In the genomic region with DNA sequence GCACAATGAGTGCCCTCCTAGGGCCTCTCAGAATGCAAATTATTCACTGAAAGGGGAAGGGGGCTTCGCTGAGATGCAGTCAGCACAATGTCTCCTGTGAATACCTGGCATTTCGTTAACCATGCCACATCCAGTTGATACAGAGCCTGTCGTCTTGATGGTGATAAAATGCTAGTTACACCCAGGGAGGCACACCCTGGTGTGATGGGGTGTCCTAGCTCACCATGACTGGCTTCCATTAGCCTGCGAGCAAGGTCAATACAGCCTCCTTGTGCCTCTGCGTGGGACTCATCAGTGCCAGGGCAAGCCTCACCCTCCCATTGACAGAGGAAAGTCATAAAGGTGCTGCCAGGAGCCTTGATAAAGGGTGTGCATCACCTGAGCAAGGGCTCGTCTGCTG, we compare ENCODE assay signal across 27 mouse cellular contexts. TPM values are rescaled to one million over a fixed set of nuclear protein-coding genes. Genes with fewer than 3 reads are reported as not detected.
DNase-seq lines count a peak whose midpoint lies in the region; ATAC-seq and TF ChIP-seq lines count a peak whose summit lies in the region.
"Had no signal": no experiment of that assay in that cellular context is flagged by ENCODE, and none has a peak within 500 bp of the region (broad histone marks: within the 10 kb centered on the region; RNA-seq: fewer than 3 reads in every experiment).

No protein-coding gene starts in this region.

- DNase-seq in stomach, postnatal 0 days (ENCODE audit: low spot score), result no peak
- DNase-seq in liver, postnatal 0 days, result no peak
- no peak for DNase-seq in forebrain, postnatal 0 days
- DNase-seq in urinary bladder, postnatal 10 days (ENCODE audit: low spot score), result no peak
- no peak for DNase-seq in hindbrain, embryonic 11.5 days (ENCODE audit: low spot score)
- DNase-seq: adrenal gland, postnatal 25 days; cerebellum, adult 11-12 months; cerebellum, adult 9-11 months; gastrocnemius, postnatal 25 days; heart, postnatal 4 days; kidney, adult 18-20 months; layer of hippocampus, postnatal 36 days; left cerebral cortex, postnatal 4 days; right cerebral cortex, adult 18-20 months; spleen, adult 18-20 months had no signal

- TF ChIP-seq EP300 in stomach, postnatal 0 days (optimal IDR thresholded peaks at IDR 0.05), result no peak
- no peak for TF ChIP-seq EP300 in liver, postnatal 0 days (IDR thresholded peaks at IDR 0.05; ENCODE audit: low read depth)

- H3K9me3 ChIP-seq in stomach, embryonic 14.5 days (ENCODE audit: control insufficient read depth, low read depth, low read length), result no peaks in the 10 kb centered on the region
- H3K9me3 ChIP-seq in stomach, postnatal 0 days (ENCODE audit: control insufficient read depth, low read length), result no peaks in the 10 kb centered on the region
- H3K9me3 ChIP-seq in liver, embryonic 12.5 days (replicated peaks), result no peaks in the 10 kb centered on the region
- H3K9me3 ChIP-seq in liver, postnatal 0 days (ENCODE audit: low read length), result no peaks in the 10 kb centered on the region
- H3K9me3 ChIP-seq in forebrain, postnatal 0 days (ENCODE audit: low read length), result no peaks in the 10 kb centered on the region
- H3K9me3 ChIP-seq in hindbrain, embryonic 11.5 days (ENCODE audit: control insufficient read depth, low read length), result no peaks in the 10 kb centered on the region
- H3K9me3 ChIP-seq: embryonic facial prominence, embryonic 13.5 days; forebrain, embryonic 13.5 days; heart, embryonic 12.5 days; hindbrain, embryonic 15.5 days; kidney, embryonic 15.5 days; lung, embryonic 15.5 days had no signal

- H3K9ac ChIP-seq in stomach, embryonic 14.5 days (replicated peaks; ENCODE audit: low read depth, low read length), result no peak overlapping the region
- H3K9ac ChIP-seq in stomach, postnatal 0 days (ENCODE audit: low read length), result no peak overlapping the region
- H3K9ac ChIP-seq in liver, embryonic 12.5 days, result 0 out of 2 replicates have a peak overlapping the region, but pooled peaks have one; percentile 10
- H3K9ac ChIP-seq in liver, postnatal 0 days (replicated peaks), result no peak overlapping the region
- H3K9ac ChIP-seq in forebrain, postnatal 0 days, result no peak overlapping the region
- H3K9ac ChIP-seq in hindbrain, embryonic 11.5 days (ENCODE audit: low read depth, low read length), result no peak overlapping the region
- H3K9ac ChIP-seq: embryonic facial prominence, embryonic 13.5 days; forebrain, embryonic 13.5 days; heart, embryonic 12.5 days; hindbrain, embryonic 15.5 days; kidney, embryonic 15.5 days; lung, embryonic 15.5 days had no signal

- H3K4me3 ChIP-seq in stomach, embryonic 14.5 days (ENCODE audit: low read depth, low read length), result no peak overlapping the region
- no peak overlapping the region for H3K4me3 ChIP-seq in stomach, postnatal 0 days (ENCODE audit: low read depth, low read length)
- no peak overlapping the region for H3K4me3 ChIP-seq in liver, embryonic 12.5 days
- H3K4me3 ChIP-seq in liver, postnatal 0 days (ENCODE audit: low read depth, low read length), result no peak overlapping the region
- H3K4me3 ChIP-seq in forebrain, postnatal 0 days (ENCODE audit: low read depth, low read length), result no peak overlapping the region
- H3K4me3 ChIP-seq in hindbrain, embryonic 11.5 days (ENCODE audit: low read depth, low read length), result no peak overlapping the region
- H3K4me3 ChIP-seq: embryonic facial prominence, embryonic 13.5 days; forebrain, embryonic 13.5 days; heart, embryonic 12.5 days; hindbrain, embryonic 15.5 days; kidney, embryonic 15.5 days; layer of hippocampus, adult 2 months; lung, embryonic 15.5 days; myocyte had no signal

- H3K27me3 ChIP-seq in stomach, embryonic 14.5 days (ENCODE audit: control insufficient read depth, insufficient read depth, low read length), result no peaks in the 10 kb centered on the region
- H3K27me3 ChIP-seq in stomach, postnatal 0 days (ENCODE audit: control insufficient read depth, insufficient read depth, low read length), result no peaks in the 10 kb centered on the region
- H3K27me3 ChIP-seq in liver, embryonic 12.5 days (replicated peaks), result no peaks in the 10 kb centered on the region
- H3K27me3 ChIP-seq in liver, postnatal 0 days (ENCODE audit: insufficient read depth, low read length), result no peaks in the 10 kb centered on the region
- no peaks in the 10 kb centered on the region for H3K27me3 ChIP-seq in forebrain, postnatal 0 days (ENCODE audit: insufficient read depth, low read length)
- no peaks in the 10 kb centered on the region for H3K27me3 ChIP-seq in hindbrain, embryonic 11.5 days (ENCODE audit: control insufficient read depth, insufficient read depth, low read length)
- H3K27me3 ChIP-seq: embryonic facial prominence, embryonic 13.5 days; forebrain, embryonic 13.5 days; heart, embryonic 12.5 days; hindbrain, embryonic 15.5 days; kidney, embryonic 15.5 days; lung, embryonic 15.5 days had no signal

- ATAC-seq in stomach, embryonic 14.5 days (ENCODE audit: insufficient number of reproducible peaks, insufficient read depth, low FRiP score, low read depth), result peak; percentile 63; the same call in 1 of the 2 replicates
- ATAC-seq in stomach, postnatal 0 days (ENCODE audit: low FRiP score, low TSS enrichment), result no peak
- ATAC-seq in liver, embryonic 12.5 days, result peak; percentile 91
- ATAC-seq in liver, postnatal 0 days, result peak; percentile 38; the same call in 1 of the 2 replicates
- ATAC-seq in forebrain, postnatal 0 days, result no peak
- no peak for ATAC-seq in hindbrain, embryonic 11.5 days (ENCODE audit: low FRiP score)
- ATAC-seq: CD4-positive, CD25-positive, alpha-beta regulatory T cell, adult 4 months; forebrain, embryonic 13.5 days had no signal

- TF ChIP-seq CTCF in stomach, postnatal 0 days (IDR thresholded peaks at IDR 0.05; ENCODE audit: low read depth), result no peak
- no peak for TF ChIP-seq CTCF in liver, postnatal 0 days (IDR thresholded peaks at IDR 0.05; ENCODE audit: low read depth)
- no peak for TF ChIP-seq CTCF in forebrain, postnatal 0 days (IDR thresholded peaks at IDR 0.05; ENCODE audit: low read depth)

- no peaks in the 10 kb centered on the region for H3K4me1 ChIP-seq in stomach, embryonic 14.5 days (ENCODE audit: control insufficient read depth, insufficient read depth, low read length)
- H3K4me1 ChIP-seq in stomach, postnatal 0 days (replicated peaks; ENCODE audit: control insufficient read depth, insufficient read depth), result no peaks in the 10 kb centered on the region
- peaks cover 19% of the 10 kb centered on the region for H3K4me1 ChIP-seq in liver, embryonic 12.5 days
- H3K4me1 ChIP-seq in liver, postnatal 0 days (ENCODE audit: insufficient read depth), result peaks cover 3% of the 10 kb centered on the region; the same call in 1 of the 2 replicates
- no peaks in the 10 kb centered on the region for H3K4me1 ChIP-seq in forebrain, postnatal 0 days (ENCODE audit: insufficient read depth)
- 0 out of 2 replicates have a peak, but pooled peaks cover 3% of the 10 kb centered on the region for H3K4me1 ChIP-seq in hindbrain, embryonic 11.5 days (replicated peaks; ENCODE audit: control insufficient read depth, insufficient read depth, low read length)
- H3K4me1 ChIP-seq: embryonic facial prominence, embryonic 13.5 days; heart, embryonic 12.5 days; kidney, embryonic 15.5 days; lung, embryonic 15.5 days had no signal

- no peak overlapping the region for H3K4me2 ChIP-seq in stomach, embryonic 14.5 days (replicated peaks; ENCODE audit: low read depth, low read length)
- no peak overlapping the region for H3K4me2 ChIP-seq in stomach, postnatal 0 days (replicated peaks; ENCODE audit: low read depth)
- H3K4me2 ChIP-seq in liver, embryonic 12.5 days, result peak overlapping the region; percentile 36
- 0 out of 2 replicates have a peak overlapping the region, but pooled peaks have one; percentile 1 for H3K4me2 ChIP-seq in liver, postnatal 0 days (ENCODE audit: low read depth, low read length)
- no peak overlapping the region for H3K4me2 ChIP-seq in forebrain, postnatal 0 days (ENCODE audit: low read depth)
- no peak overlapping the region for H3K4me2 ChIP-seq in hindbrain, embryonic 11.5 days (replicated peaks; ENCODE audit: low read depth, low read length)
- H3K4me2 ChIP-seq: embryonic facial prominence, embryonic 13.5 days; forebrain, embryonic 13.5 days; heart, embryonic 12.5 days; hindbrain, embryonic 15.5 days; kidney, embryonic 15.5 days; lung, embryonic 15.5 days; midbrain, embryonic 11.5 days had no signal

- WGBS in stomach, embryonic 14.5 days, result 78% methylated on average over 6 of the region's 6 CpGs
- WGBS in stomach, postnatal 0 days, result 70% methylated on average over 6 of the region's 6 CpGs
- 72% methylated on average over 6 of the region's 6 CpGs for WGBS in liver, embryonic 12.5 days (ENCODE audit: insufficient replicate concordance)
- 75% methylated on average over 6 of the region's 6 CpGs for WGBS in liver, postnatal 0 days (ENCODE audit: insufficient replicate concordance)
- 50% methylated on average over 6 of the region's 6 CpGs for WGBS in forebrain, postnatal 0 days
- WGBS in hindbrain, embryonic 11.5 days, result 65% methylated on average over 6 of the region's 6 CpGs

- H3K27ac ChIP-seq in stomach, embryonic 14.5 days (ENCODE audit: low read length), result no peak overlapping the region
- no peak overlapping the region for H3K27ac ChIP-seq in stomach, postnatal 0 days (replicated peaks)
- H3K27ac ChIP-seq in liver, embryonic 12.5 days, result peak overlapping the region; percentile 73; the same call in 1 of the 2 replicates
- H3K27ac ChIP-seq in liver, postnatal 0 days (ENCODE audit: low read depth), result no peak overlapping the region
- no peak overlapping the region for H3K27ac ChIP-seq in forebrain, postnatal 0 days (ENCODE audit: low read depth, low read length)
- no peak overlapping the region for H3K27ac ChIP-seq in hindbrain, embryonic 11.5 days (ENCODE audit: low read depth, low read length)
- H3K27ac ChIP-seq: embryonic facial prominence, embryonic 13.5 days; forebrain, embryonic 13.5 days; hindbrain, embryonic 15.5 days; kidney, embryonic 15.5 days; layer of hippocampus, adult 2 months; lung, embryonic 15.5 days had no signal

- no peaks in the 10 kb centered on the region; the same call in 1 of the 2 replicates for H3K36me3 ChIP-seq in stomach, embryonic 14.5 days (ENCODE audit: control insufficient read depth, insufficient read depth, low read length)
- peaks cover 3% of the 10 kb centered on the region; the same call in 1 of the 2 replicates for H3K36me3 ChIP-seq in stomach, postnatal 0 days (ENCODE audit: control insufficient read depth, insufficient read depth, low read length)
- peaks cover 46% of the 10 kb centered on the region for H3K36me3 ChIP-seq in liver, embryonic 12.5 days
- H3K36me3 ChIP-seq in liver, postnatal 0 days (replicated peaks; ENCODE audit: insufficient read depth, low read length), result peaks cover 18% of the 10 kb centered on the region
- no peaks in the 10 kb centered on the region for H3K36me3 ChIP-seq in forebrain, postnatal 0 days (ENCODE audit: insufficient read depth)
- no peaks in the 10 kb centered on the region for H3K36me3 ChIP-seq in hindbrain, embryonic 11.5 days (ENCODE audit: control insufficient read depth, insufficient read depth, low read length)
- H3K36me3 ChIP-seq: embryonic facial prominence, embryonic 13.5 days; hindbrain, embryonic 15.5 days; lung, embryonic 15.5 days had no signal

RNA-seq across cellular contexts. Expression of a gene that starts 26.5 kb away (rescaled TPM):
- polyA plus RNA-seq in stomach, embryonic 14.5 days (2014; fragmentation: Nextera tagmentation; extraction: Ambion mirVana), result 27.9 and 28.5 TPM in 2 replicates
- polyA plus RNA-seq in stomach, postnatal 0 days (2015; fragmentation: Nextera tagmentation; extraction: Ambion mirVana), result 80.8 and 90.1 TPM in 2 replicates
- polyA plus RNA-seq in liver, embryonic 12.5 days (2016; fragmentation: Nextera tagmentation; extraction: Ambion mirVana), result 36.8 and 40.3 TPM in 2 replicates
- polyA plus RNA-seq in liver, postnatal 0 days (2015; fragmentation: Nextera tagmentation; extraction: Ambion mirVana), result 11.6 and 12.4 TPM in 2 replicates
- total RNA-seq in forebrain, postnatal 0 days (2014; rRNA removed), result 35.7 and 38.6 TPM in 2 replicates
- polyA plus RNA-seq in forebrain, postnatal 0 days (2015; fragmentation: Nextera tagmentation; extraction: Ambion mirVana), result 14.8 and 23.6 TPM in 2 replicates
- polyA plus RNA-seq in hindbrain, embryonic 11.5 days (2014; fragmentation: Nextera tagmentation; extraction: Ambion mirVana), result 9.5 and 10.0 TPM in 2 replicates

Comparison
In these comparisons a context has a peak if more than half of its experiments do, and no peak if none do; other contexts are left out.
1. ATAC-seq: peak in stomach, embryonic 14.5 days (single experiment), liver, embryonic 12.5 days (single experiment) and liver, postnatal 0 days (single experiment); none in stomach, postnatal 0 days (single experiment), forebrain, postnatal 0 days (single experiment) and hindbrain, embryonic 11.5 days (single experiment).
2. H3K4me2 ChIP-seq: peak in liver, embryonic 12.5 days (single experiment) and liver, postnatal 0 days (single experiment); none in stomach, embryonic 14.5 days (single experiment), stomach, postnatal 0 days (single experiment), forebrain, postnatal 0 days (single experiment) and hindbrain, embryonic 11.5 days (single experiment).